Mouse (Mus musculus): ENCODE measurements around the gene Lin52.

GRCm38 (mm10) chr12:84423990-84424389 lies 27.2 kb upstream of the Lin52 start:
- TF ChIP-seq CTCF (IDR thresholded peaks at IDR 0.05; ENCODE audit: insufficient read depth, low read depth, low read length) (no peak), POLR2A (IDR thresholded peaks at IDR 0.05; ENCODE audit: insufficient read depth, low read depth, low read length) (no peak)
